ENCODE assay signal across 26 mouse cellular contexts in genomic region chr1:38362275-38362674, GRCm38 (mm10).
DNase-seq lines count a peak whose midpoint lies in the region; ATAC-seq and TF ChIP-seq lines count a peak whose summit lies in the region.
"Had no signal": no experiment of that assay in that cellular context is flagged by ENCODE, and none has a peak within 500 bp of the region (broad histone marks: within the 10 kb centered on the region; RNA-seq: fewer than 3 reads in every experiment).

No protein-coding gene starts in this region.

- intact Hi-C loops in heart, adult 2 months (cut with DNase I): no loop called here

- ATAC-seq in megakaryocyte progenitor cell, adult 5-6 weeks (replicated peaks; ENCODE audit: poor library complexity): peak; percentile 44; the same call in 1 of the 2 replicates
- ATAC-seq: activated CD4-positive, CD25-positive, alpha-beta regulatory T cell, adult 4 months; forebrain, embryonic 14.5 days; intestine, embryonic 16.5 days; midbrain, embryonic 16.5 days had no signal

- no peaks in the 10 kb centered on the region for H3K36me3 ChIP-seq in heart, adult 2 months (ENCODE audit: control insufficient read depth, insufficient read depth, low read length)
- H3K36me3 ChIP-seq: heart, embryonic 10.5 days; heart, embryonic 15.5 days; limb, embryonic 15.5 days; stomach, embryonic 15.5 days had no signal

- no peak overlapping the region for H3K4me3 ChIP-seq in heart, adult 2 months
- H3K4me3 ChIP-seq: heart, embryonic 10.5 days; heart, embryonic 15.5 days; limb, embryonic 10.5 days; limb, embryonic 15.5 days; myocyte; stomach, embryonic 15.5 days had no signal

- no peak for TF ChIP-seq POLR2A in heart, adult 2 months (IDR thresholded peaks at IDR 0.05; ENCODE audit: insufficient read depth, low read depth, low read length)

- H3K27ac ChIP-seq in heart, adult 2 months: no peak overlapping the region
- H3K27ac ChIP-seq: heart, embryonic 10.5 days; heart, embryonic 15.5 days; kidney, postnatal 0 days; limb, embryonic 10.5 days; limb, embryonic 15.5 days; liver, embryonic 14.5 days; stomach, embryonic 15.5 days had no signal

- no peaks in the 10 kb centered on the region for H3K79me2 ChIP-seq in heart, adult 2 months (replicated peaks; ENCODE audit: control insufficient read depth, insufficient read depth, low read length)

- H3K4me1 ChIP-seq in heart, adult 2 months (ENCODE audit: control insufficient read depth, insufficient read depth, low read length): peaks cover 2% of the 10 kb centered on the region; the same call in 1 of the 2 replicates

- WGBS in heart, adult 2 months: 93% methylated on average over 3 of the region's 3 CpGs

- TF ChIP-seq CTCF in heart, adult 2 months (IDR thresholded peaks at IDR 0.05): no peak

- no peak for TF ChIP-seq EP300 in heart, adult 2 months (IDR thresholded peaks at IDR 0.05; ENCODE audit: insufficient read depth, low read depth, low read length)

- peak; percentile 90 for DNase-seq in heart, adult 11 months
- DNase-seq in heart, adult 2 months: no peak
- DNase-seq in T-cell, adult 2 months (ENCODE audit: low spot score): peak; percentile 4
- no peak for DNase-seq in liver
- no peak for DNase-seq in spleen, postnatal 14 days (ENCODE audit: low spot score in 2 of 2)
- no peak for DNase-seq in embryo, embryonic 9.5 days (ENCODE audit: extremely low spot score)
- DNase-seq: adrenal gland, adult 8-10 months; cerebellum, adult 8-10 months; cerebellum, postnatal 25 days; kidney, adult 8-10 months; kidney, postnatal 4 days; lung, adult 2 months; lung, postnatal 14 days had no signal

- H3K27me3 ChIP-seq in heart, adult 2 months (ENCODE audit: control insufficient read depth, insufficient read depth, low read length): no peaks in the 10 kb centered on the region
- H3K27me3 ChIP-seq: heart, embryonic 15.5 days; limb, embryonic 15.5 days; stomach, embryonic 15.5 days had no signal

- no peak overlapping the region for H3K9ac ChIP-seq in heart, adult 2 months (ENCODE audit: low read depth, low read length)
- H3K9ac ChIP-seq: heart, embryonic 15.5 days; limb, embryonic 15.5 days; liver, embryonic 14.5 days; stomach, embryonic 15.5 days had no signal

Comparison
In these comparisons a context has a peak if more than half of its experiments do, and no peak if none do; other contexts are left out.
1. DNase-seq: peak in heart, adult 11 months (single experiment) and T-cell, adult 2 months (single experiment); none in heart, adult 2 months (0 of 2), liver (single experiment), spleen, postnatal 14 days (0 of 2) and embryo, embryonic 9.5 days (single experiment).